Mouse (Mus musculus) adipocyte (in vitro differentiated cells): ENCODE results near the gene Ccnb2.

Source experiments
- DNase-seq: peaks from one replicate; pipeline ENCODE4 v3.0.0-alpha.2; 2016; ENCODE audit warnings: low spot score

Ccnb2 gene

DNA sequence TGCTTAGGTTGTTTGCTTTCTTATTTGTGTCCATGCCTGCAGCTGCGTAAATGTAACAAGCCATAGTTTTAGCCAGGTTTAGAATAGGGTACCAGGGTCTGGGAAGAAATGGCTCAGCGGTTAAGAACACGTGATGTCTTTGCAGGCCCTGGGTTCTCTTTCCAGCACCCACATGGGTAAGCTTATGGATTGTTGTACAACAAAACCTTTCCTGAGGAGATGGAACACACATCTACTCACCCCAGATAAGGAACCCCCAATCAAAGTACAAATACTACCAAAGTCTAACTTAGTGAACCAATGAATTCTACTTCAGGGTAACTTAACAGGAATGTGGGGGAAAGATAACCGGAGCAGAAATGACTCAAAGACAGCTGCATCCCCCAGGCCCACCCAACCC lies 36.9 kb downstream of the Ccnb2 start:
- no peak for DNase-seq

GRCm38 (mm10) chr9:70383750-70384149 lies 37.6 kb downstream of the Ccnb2 start:
- DNase-seq: no peak

GRCm38 (mm10) chr9:70382091-70382490 lies 39.3 kb downstream of the Ccnb2 start:
- no peak for DNase-seq

GRCm38 (mm10) chr9:70379502-70380467 lies 41.6 kb downstream of the Ccnb2 start:
- DNase-seq: peak; percentile 39

DNA sequence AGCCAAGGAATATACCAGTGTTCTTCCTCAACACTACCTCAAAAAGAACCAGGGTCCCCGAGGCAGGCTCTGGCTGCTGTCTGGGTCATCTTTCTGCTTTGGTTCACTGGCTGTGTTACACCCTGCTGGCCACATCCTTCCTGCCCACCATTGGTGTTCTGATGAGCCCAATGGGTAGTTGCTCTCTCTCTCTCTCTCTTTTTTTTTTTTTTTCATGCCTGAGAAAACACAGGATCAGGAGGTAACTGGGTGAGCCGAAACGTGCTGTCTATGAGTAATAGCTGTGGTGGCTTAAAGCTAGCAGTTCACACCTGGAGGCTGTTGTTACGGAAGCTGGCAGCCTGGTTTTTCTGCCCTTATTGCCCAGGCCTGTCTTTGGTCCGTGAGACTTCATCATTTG lies 49.7 kb downstream of the Ccnb2 start:
- DNase-seq: no peak

GRCm38 (mm10) chr9:70366898-70367297 lies 54.4 kb downstream of the Ccnb2 start:
- DNase-seq: no peak

- no peak for DNase-seq
Measured at GRCm38 (mm10) chr9:70365915-70366314, 55.4 kb downstream of the Ccnb2 start.

GRCm38 (mm10) chr9:70364741-70365140 lies 56.6 kb downstream of the Ccnb2 start:
- no peak for DNase-seq

- no peak for DNase-seq
Measured at GRCm38 (mm10) chr9:70359402-70360131, 61.8 kb downstream of the Ccnb2 start.
